12 mouse cellular contexts compared by ENCODE assay signal in the genomic region with DNA sequence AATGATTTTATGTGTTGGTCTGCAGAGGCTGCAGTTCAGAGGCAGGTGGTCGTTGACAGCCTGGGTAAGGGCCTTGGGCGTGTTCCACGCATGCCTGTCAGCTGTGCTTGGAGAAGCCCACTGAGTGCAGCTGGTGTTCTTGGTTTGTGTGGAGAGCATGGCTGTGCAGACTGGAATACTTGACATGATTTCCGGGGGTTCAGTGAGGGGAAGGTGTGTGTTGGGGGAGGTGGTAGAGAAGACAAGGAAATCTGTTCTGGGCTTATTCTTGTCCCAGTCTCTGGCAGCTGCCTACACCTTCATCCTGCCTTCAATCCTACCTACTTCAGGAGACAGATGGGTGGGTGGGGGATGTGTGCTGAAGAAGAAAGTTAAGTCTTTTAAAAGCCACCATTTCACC. TPM values are rescaled to one million over a fixed set of nuclear protein-coding genes. Genes with fewer than 3 reads are reported as not detected.
A peak's percentile ranks its signal among the peaks of the same experiment; 100 is the strongest.
DNase-seq lines count a peak whose midpoint lies in the region; ATAC-seq and TF ChIP-seq lines count a peak whose summit lies in the region.
"Had no signal": no experiment of that assay in that cellular context is flagged by ENCODE, and none has a peak within 500 bp of the region (broad histone marks: within the 10 kb centered on the region; RNA-seq: fewer than 3 reads in every experiment).

No protein-coding gene starts in this region.

- no peak for TF ChIP-seq POLR2A in kidney, adult 2 months (IDR thresholded peaks at IDR 0.05; ENCODE audit: low read depth, low read length)

- no peaks in the 10 kb centered on the region for H3K27me3 ChIP-seq in forebrain, embryonic 13.5 days
- H3K27me3 ChIP-seq in forebrain, embryonic 11.5 days (ENCODE audit: control insufficient read depth, insufficient read depth, low read length), result no peaks in the 10 kb centered on the region
- no peaks in the 10 kb centered on the region for H3K27me3 ChIP-seq in midbrain, postnatal 0 days (ENCODE audit: insufficient read depth, low read length)
- no peaks in the 10 kb centered on the region for H3K27me3 ChIP-seq in midbrain, embryonic 10.5 days (ENCODE audit: low read depth, poor library complexity, severe bottlenecking)
- H3K27me3 ChIP-seq in kidney, adult 2 months (replicated peaks; ENCODE audit: control insufficient read depth, insufficient read depth, low read length), result no peaks in the 10 kb centered on the region
- H3K27me3 ChIP-seq: midbrain, embryonic 12.5 days had no signal

- H3K36me3 ChIP-seq in forebrain, embryonic 13.5 days (ENCODE audit: poor library complexity, severe bottlenecking), result no peaks in the 10 kb centered on the region
- no peaks in the 10 kb centered on the region for H3K36me3 ChIP-seq in forebrain, embryonic 11.5 days (ENCODE audit: control insufficient read depth, insufficient read depth, low read length)
- H3K36me3 ChIP-seq in midbrain, postnatal 0 days (ENCODE audit: insufficient read depth, low read length), result 0 out of 2 replicates have a peak, but pooled peaks cover 3% of the 10 kb centered on the region
- H3K36me3 ChIP-seq in midbrain, embryonic 10.5 days, result peaks cover 4% of the 10 kb centered on the region; the same call in 1 of the 2 replicates
- H3K36me3 ChIP-seq in kidney, adult 2 months (ENCODE audit: control insufficient read depth, insufficient read depth, low read length), result no peaks in the 10 kb centered on the region
- H3K36me3 ChIP-seq: midbrain, embryonic 12.5 days had no signal

- 72% methylated on average over 4 of the region's 4 CpGs for WGBS in forebrain, embryonic 13.5 days
- 88% methylated on average over 4 of the region's 4 CpGs for WGBS in forebrain, embryonic 11.5 days
- WGBS in midbrain, postnatal 0 days, result 62% methylated on average over 4 of the region's 4 CpGs
- WGBS in midbrain, embryonic 10.5 days, result 86% methylated on average over 4 of the region's 4 CpGs
- WGBS in kidney, adult 2 months, result 71% methylated on average over 4 of the region's 4 CpGs

- no peak for TF ChIP-seq CTCF in midbrain, postnatal 0 days (IDR thresholded peaks at IDR 0.05)
- no peak for TF ChIP-seq CTCF in kidney, adult 2 months (conservative IDR thresholded peaks at IDR 0.05; ENCODE audit: insufficient read depth, insufficient read length, low read depth, low read length)

- peak; percentile 69 for ATAC-seq in forebrain, embryonic 13.5 days
- no peak for ATAC-seq in forebrain, embryonic 11.5 days (replicated peaks; ENCODE audit: low FRiP score)
- ATAC-seq in midbrain, postnatal 0 days (ENCODE audit: low FRiP score), result no peak

- peak overlapping the region; percentile 73 for H3K27ac ChIP-seq in forebrain, embryonic 13.5 days
- H3K27ac ChIP-seq in forebrain, embryonic 11.5 days (ENCODE audit: low read depth, low read length), result no peak overlapping the region
- no peak overlapping the region for H3K27ac ChIP-seq in midbrain, postnatal 0 days (ENCODE audit: low read depth, low read length)
- no peak overlapping the region for H3K27ac ChIP-seq in midbrain, embryonic 10.5 days (replicated peaks)
- H3K27ac ChIP-seq in kidney, adult 2 months (ENCODE audit: insufficient read depth, low read depth, low read length), result no peak overlapping the region
- H3K27ac ChIP-seq: midbrain, embryonic 12.5 days had no signal

- H3K4me1 ChIP-seq in forebrain, embryonic 13.5 days, result peaks cover 59% of the 10 kb centered on the region
- no peaks in the 10 kb centered on the region for H3K4me1 ChIP-seq in forebrain, embryonic 11.5 days (replicated peaks; ENCODE audit: control insufficient read depth, insufficient read depth, low read length)
- H3K4me1 ChIP-seq in midbrain, postnatal 0 days (ENCODE audit: insufficient read depth, low read length), result 0 out of 2 replicates have a peak, but pooled peaks cover 1% of the 10 kb centered on the region
- peaks cover 13% of the 10 kb centered on the region for H3K4me1 ChIP-seq in midbrain, embryonic 10.5 days
- H3K4me1 ChIP-seq in kidney, adult 2 months (ENCODE audit: control insufficient read depth, insufficient read depth, low read length), result peaks cover 32% of the 10 kb centered on the region

- H3K4me2 ChIP-seq in forebrain, embryonic 13.5 days, result no peak overlapping the region
- H3K4me2 ChIP-seq in forebrain, embryonic 11.5 days (ENCODE audit: low read depth, low read length, severe bottlenecking), result no peak overlapping the region
- H3K4me2 ChIP-seq in midbrain, postnatal 0 days (ENCODE audit: low read depth, low read length, poor library complexity, severe bottlenecking), result no peak overlapping the region
- H3K4me2 ChIP-seq: midbrain, embryonic 12.5 days had no signal

- no peak for DNase-seq in forebrain, embryonic 11.5 days (ENCODE audit: low spot score)
- DNase-seq in midbrain, postnatal 0 days (ENCODE audit: low spot score), result peak; percentile 65
- no peak for DNase-seq in midbrain, embryonic 10.5 days (ENCODE audit: low spot score)
- peak; percentile 75 for DNase-seq in left cerebral cortex, adult 11 months (ENCODE audit: low spot score)
- peak; percentile 75 for DNase-seq in right cerebral cortex, postnatal 25 days
- DNase-seq in heart, postnatal 14 days, result no peak
- no peak for DNase-seq in kidney, adult 2 months
- DNase-seq: gastrocnemius, postnatal 36 days; liver; thymus, postnatal 25 days had no signal

- H3K4me3 ChIP-seq in forebrain, embryonic 13.5 days, result no peak overlapping the region
- no peak overlapping the region for H3K4me3 ChIP-seq in forebrain, embryonic 11.5 days (ENCODE audit: low read depth, low read length)
- H3K4me3 ChIP-seq in midbrain, postnatal 0 days (ENCODE audit: low read depth, low read length), result no peak overlapping the region
- H3K4me3 ChIP-seq in midbrain, embryonic 10.5 days, result no peak overlapping the region
- H3K4me3 ChIP-seq in kidney, adult 2 months (ENCODE audit: insufficient read depth, low read depth, low read length), result no peak overlapping the region
- H3K4me3 ChIP-seq: midbrain, embryonic 12.5 days had no signal

- no peaks in the 10 kb centered on the region for H3K9me3 ChIP-seq in forebrain, embryonic 13.5 days (replicated peaks)
- no peaks in the 10 kb centered on the region for H3K9me3 ChIP-seq in forebrain, embryonic 11.5 days (ENCODE audit: control insufficient read depth, low read length)
- no peaks in the 10 kb centered on the region for H3K9me3 ChIP-seq in midbrain, postnatal 0 days (ENCODE audit: low read length)
- no peaks in the 10 kb centered on the region for H3K9me3 ChIP-seq in midbrain, embryonic 10.5 days (replicated peaks)
- H3K9me3 ChIP-seq: midbrain, embryonic 12.5 days had no signal

- intact Hi-C loops in heart, postnatal 14 days (cut with DNase I), result no loop called here

- H3K9ac ChIP-seq in forebrain, embryonic 13.5 days, result no peak overlapping the region
- no peak overlapping the region for H3K9ac ChIP-seq in forebrain, embryonic 11.5 days (ENCODE audit: low read length)
- H3K9ac ChIP-seq in midbrain, postnatal 0 days (replicated peaks; ENCODE audit: low read length, poor library complexity, severe bottlenecking), result no peak overlapping the region
- H3K9ac ChIP-seq: midbrain, embryonic 12.5 days had no signal

RNA-seq across cellular contexts. Expression of a gene that starts 10.3 kb away (rescaled TPM):
- 75.2 and 82.2 TPM in 2 replicates for polyA plus RNA-seq in forebrain, embryonic 13.5 days (2015; fragmentation: Nextera tagmentation; extraction: Ambion mirVana)
- 72.3 and 75.2 TPM in 2 replicates for polyA plus RNA-seq in forebrain, embryonic 11.5 days (2014; fragmentation: Nextera tagmentation; extraction: Ambion mirVana)
- 42.8 and 46.7 TPM in 2 replicates for total RNA-seq in midbrain, postnatal 0 days (2014; rRNA removed)
- 37.7 and 38.1 TPM in 2 replicates for polyA plus RNA-seq in midbrain, postnatal 0 days (2015; fragmentation: Nextera tagmentation; extraction: Ambion mirVana)
- polyA plus RNA-seq in midbrain, embryonic 10.5 days (2016; fragmentation: Nextera tagmentation; extraction: Ambion mirVana), result 85.9 and 89.4 TPM in 2 replicates
- total RNA-seq in heart, postnatal 14 days (2021), result 100 to 1,000 TPM; 169 to 170 TPM
- polyA plus RNA-seq in kidney, adult 2 months (2012; rRNA removed), result 83.9 and 89.2 TPM in 2 replicates

RNA-seq across cellular contexts. Expression of a gene that starts 48.6 kb away (rescaled TPM):
- 35.1 and 36.5 TPM in 2 replicates for polyA plus RNA-seq in forebrain, embryonic 13.5 days (2015; fragmentation: Nextera tagmentation; extraction: Ambion mirVana)
- 34.0 and 34.1 TPM in 2 replicates for polyA plus RNA-seq in forebrain, embryonic 11.5 days (2014; fragmentation: Nextera tagmentation; extraction: Ambion mirVana)
- total RNA-seq in midbrain, postnatal 0 days (2014; rRNA removed), result 7.9 and 12.5 TPM in 2 replicates
- 29.1 and 31.0 TPM in 2 replicates for polyA plus RNA-seq in midbrain, postnatal 0 days (2015; fragmentation: Nextera tagmentation; extraction: Ambion mirVana)
- polyA plus RNA-seq in midbrain, embryonic 10.5 days (2016; fragmentation: Nextera tagmentation; extraction: Ambion mirVana), result 37.3 and 39.3 TPM in 2 replicates
- total RNA-seq in heart, postnatal 14 days (2021), result 10 to 100 TPM; 53.0 to 62.2 TPM
- 16.9 and 19.3 TPM in 2 replicates for polyA plus RNA-seq in kidney, adult 2 months (2012; rRNA removed)

RNA-seq across cellular contexts. Expression of a gene that starts 48.6 kb away (rescaled TPM):
- 68.2 and 72.8 TPM in 2 replicates for polyA plus RNA-seq in forebrain, embryonic 13.5 days (2015; fragmentation: Nextera tagmentation; extraction: Ambion mirVana)
- 52.1 and 56.4 TPM in 2 replicates for polyA plus RNA-seq in forebrain, embryonic 11.5 days (2014; fragmentation: Nextera tagmentation; extraction: Ambion mirVana)
- total RNA-seq in midbrain, postnatal 0 days (2014; rRNA removed), result 239 and 286 TPM in 2 replicates
- 275 and 319 TPM in 2 replicates for polyA plus RNA-seq in midbrain, postnatal 0 days (2015; fragmentation: Nextera tagmentation; extraction: Ambion mirVana)
- polyA plus RNA-seq in midbrain, embryonic 10.5 days (2016; fragmentation: Nextera tagmentation; extraction: Ambion mirVana), result 52.0 and 61.2 TPM in 2 replicates
- 10 to 100 TPM; 29.0 to 31.8 TPM for total RNA-seq in heart, postnatal 14 days (2021)
- 142 and 163 TPM in 2 replicates for polyA plus RNA-seq in kidney, adult 2 months (2012; rRNA removed)

RNA-seq across cellular contexts. Expression of a gene that starts 52.1 kb away (rescaled TPM):
- polyA plus RNA-seq in forebrain, embryonic 13.5 days (2015; fragmentation: Nextera tagmentation; extraction: Ambion mirVana), result 37.3 and 42.7 TPM in 2 replicates
- polyA plus RNA-seq in forebrain, embryonic 11.5 days (2014; fragmentation: Nextera tagmentation; extraction: Ambion mirVana), result 12.6 and 13.9 TPM in 2 replicates
- 111 and 114 TPM in 2 replicates for total RNA-seq in midbrain, postnatal 0 days (2014; rRNA removed)
- 125 and 133 TPM in 2 replicates for polyA plus RNA-seq in midbrain, postnatal 0 days (2015; fragmentation: Nextera tagmentation; extraction: Ambion mirVana)
- 2.6 and 5.5 TPM in 2 replicates for polyA plus RNA-seq in midbrain, embryonic 10.5 days (2016; fragmentation: Nextera tagmentation; extraction: Ambion mirVana)
- total RNA-seq in heart, postnatal 14 days (2021), result not detected
- polyA plus RNA-seq in kidney, adult 2 months (2012; rRNA removed), result not detected in 2 replicates
- total RNA-seq: gastrocnemius, postnatal 36 days had no signal

Comparison
In these comparisons a context has a peak if more than half of its experiments do, and no peak if none do; other contexts are left out.
1. DNase-seq: peak in midbrain, postnatal 0 days (single experiment), left cerebral cortex, adult 11 months (single experiment) and right cerebral cortex, postnatal 25 days (single experiment); none in forebrain, embryonic 11.5 days (single experiment), midbrain, embryonic 10.5 days (single experiment), heart, postnatal 14 days (0 of 2) and kidney, adult 2 months (single experiment).